Comparison of ENCODE assay signal across 8 mouse cellular contexts in genomic region chr1:112388807-112389206, GRCm38 (mm10).
A peak's percentile ranks its signal among the peaks of the same experiment; 100 is the strongest.
DNase-seq lines count a peak whose midpoint lies in the region; ATAC-seq and TF ChIP-seq lines count a peak whose summit lies in the region.

No protein-coding gene starts in this region.

- peak; percentile 76 for TF ChIP-seq CTCF in kidney, adult 2 months (conservative IDR thresholded peaks at IDR 0.05; ENCODE audit: insufficient read depth, insufficient read length, low read depth, low read length)

- H3K27ac ChIP-seq in kidney, adult 2 months (ENCODE audit: insufficient read depth, low read depth, low read length) = no peak overlapping the region
- H3K27ac ChIP-seq in kidney, embryonic 14.5 days (ENCODE audit: low read depth, low read length) = no peak overlapping the region
- H3K27ac ChIP-seq in hindbrain, embryonic 14.5 days = no peak overlapping the region

- 43% methylated on average over 3 of the region's 3 CpGs for WGBS in kidney, adult 2 months
- 37% methylated on average over 3 of the region's 3 CpGs for WGBS in kidney, embryonic 14.5 days
- WGBS in hindbrain, embryonic 14.5 days = 30% methylated on average over 3 of the region's 3 CpGs

- no peaks in the 10 kb centered on the region for H3K4me1 ChIP-seq in kidney, adult 2 months (ENCODE audit: control insufficient read depth, insufficient read depth, low read length)
- H3K4me1 ChIP-seq in kidney, embryonic 14.5 days (ENCODE audit: control insufficient read depth, insufficient read depth, low read length) = no peaks in the 10 kb centered on the region
- no peaks in the 10 kb centered on the region for H3K4me1 ChIP-seq in hindbrain, embryonic 14.5 days (replicated peaks; ENCODE audit: control insufficient read depth, insufficient read depth, low read length)

- intact Hi-C loops in left cerebral cortex, postnatal 36 days (cut with DNase I) = loop anchor here (1.0 kb wide), 1 partner anchor 62 kb away; no protein-coding TSS in a partner anchor

- peak; percentile 31 for DNase-seq in kidney, adult 2 months
- DNase-seq in R1 (ENCODE audit: low read depth, low spot score) = peak; percentile 35
- DNase-seq in embryo, embryonic 10.5 days (ENCODE audit: low spot score) = peak; percentile 72
- peak; percentile 68 for DNase-seq in hindbrain, embryonic 14.5 days (ENCODE audit: low spot score)
- DNase-seq in left cerebral cortex, postnatal 36 days (ENCODE audit: low spot score in 2 of 2) = peak; percentile 46 to 53
- peak; percentile 47 for DNase-seq in right cerebral cortex, adult 18-20 months
- DNase-seq in thymus, adult 18-20 months = no peak

- H3K4me3 ChIP-seq in kidney, adult 2 months (ENCODE audit: insufficient read depth, low read depth, low read length) = no peak overlapping the region
- no peak overlapping the region for H3K4me3 ChIP-seq in kidney, embryonic 14.5 days (ENCODE audit: low read length)
- no peak overlapping the region for H3K4me3 ChIP-seq in hindbrain, embryonic 14.5 days (replicated peaks; ENCODE audit: low read length)

- no peak overlapping the region for H3K9ac ChIP-seq in kidney, embryonic 14.5 days (ENCODE audit: low read depth, low read length)
- no peak overlapping the region for H3K9ac ChIP-seq in hindbrain, embryonic 14.5 days

- H3K36me3 ChIP-seq in kidney, adult 2 months (ENCODE audit: control insufficient read depth, insufficient read depth, low read length) = no peaks in the 10 kb centered on the region
- no peaks in the 10 kb centered on the region for H3K36me3 ChIP-seq in kidney, embryonic 14.5 days (ENCODE audit: control insufficient read depth, insufficient read depth, low read length)
- no peaks in the 10 kb centered on the region for H3K36me3 ChIP-seq in hindbrain, embryonic 14.5 days (replicated peaks; ENCODE audit: control insufficient read depth, insufficient read depth)

- H3K4me2 ChIP-seq in kidney, embryonic 14.5 days (replicated peaks; ENCODE audit: low read depth, low read length) = no peak overlapping the region
- no peak overlapping the region for H3K4me2 ChIP-seq in hindbrain, embryonic 14.5 days (replicated peaks)

- ATAC-seq in kidney, embryonic 14.5 days (ENCODE audit: low FRiP score, low TSS enrichment) = no peak
- peak; percentile 37; the same call in 1 of the 2 replicates for ATAC-seq in hindbrain, embryonic 14.5 days (ENCODE audit: low FRiP score)

- no peaks in the 10 kb centered on the region for H3K9me3 ChIP-seq in kidney, embryonic 14.5 days (ENCODE audit: control insufficient read depth, low read length)
- H3K9me3 ChIP-seq in hindbrain, embryonic 14.5 days (ENCODE audit: control insufficient read depth, low read length) = no peaks in the 10 kb centered on the region

- TF ChIP-seq POLR2A in kidney, adult 2 months (IDR thresholded peaks at IDR 0.05; ENCODE audit: low read depth, low read length) = no peak

- H3K27me3 ChIP-seq in kidney, adult 2 months (replicated peaks; ENCODE audit: control insufficient read depth, insufficient read depth, low read length) = no peaks in the 10 kb centered on the region
- H3K27me3 ChIP-seq in kidney, embryonic 14.5 days (ENCODE audit: control insufficient read depth, insufficient read depth, low read length) = no peaks in the 10 kb centered on the region
- H3K27me3 ChIP-seq in hindbrain, embryonic 14.5 days (ENCODE audit: control insufficient read depth, insufficient read depth, low read length) = no peaks in the 10 kb centered on the region

Comparison
In these comparisons a context has a peak if more than half of its experiments do, and no peak if none do; other contexts are left out.
1. DNase-seq: peak in kidney, adult 2 months (single experiment), R1 (single experiment), embryo, embryonic 10.5 days (single experiment), hindbrain, embryonic 14.5 days (single experiment), left cerebral cortex, postnatal 36 days (2 of 2) and right cerebral cortex, adult 18-20 months (single experiment); none in thymus, adult 18-20 months (0 of 2).